Mouse (Mus musculus) bone marrow, adult 2 months (tissue): Measurements from ENCODE around the gene Hnrnpa2b1.

Experiments
- CTCF ChIP-seq: fragments of 200-500 bp; IDR thresholded peaks from 2 replicates; pipeline ENCODE4 v1.5.1; 2011; ENCODE audit warnings: low read length, control low read depth; ENCODE audit not compliant: control insufficient read depth, insufficient read depth
- POLR2A ChIP-seq: fragments of 200-500 bp; IDR thresholded peaks from 2 replicates; pipeline ENCODE4 v1.6.1; 2011; ENCODE audit warnings: low read depth, mild to moderate bottlenecking, control low read depth, low read length, borderline replicate concordance; ENCODE audit not compliant: control insufficient read depth

DNA sequence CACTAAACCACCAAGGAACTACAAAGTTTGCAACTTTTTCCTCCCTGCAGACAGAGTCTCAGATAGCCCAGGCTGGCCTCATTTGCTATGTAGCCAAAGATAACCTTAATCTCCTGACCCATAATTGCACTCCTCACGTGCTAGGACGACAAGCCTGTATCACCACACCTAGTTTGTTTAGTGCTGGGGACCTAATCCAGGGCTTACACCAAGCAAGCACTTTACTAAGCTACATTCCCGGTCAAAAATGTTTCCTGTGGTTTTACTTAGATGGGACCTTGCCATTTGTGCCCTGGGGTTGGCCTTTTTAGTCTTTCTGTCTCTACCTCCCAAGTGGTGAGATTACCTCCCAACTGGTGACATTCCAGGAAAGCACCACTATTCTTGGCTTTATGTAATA is 14.7 kb downstream of the Hnrnpa2b1 start:
- TF ChIP-seq CTCF = no peak
- no peak for TF ChIP-seq POLR2A
